Mouse (Mus musculus): ENCODE results near the gene Fgf12. TPM values are rescaled to one million over a fixed set of nuclear protein-coding genes. Genes with fewer than 3 reads are reported as not detected.

Fgf12 gene
- polyA plus RNA-seq, 1 experiment from 2014 or later, result 0.43 TPM

DNA sequence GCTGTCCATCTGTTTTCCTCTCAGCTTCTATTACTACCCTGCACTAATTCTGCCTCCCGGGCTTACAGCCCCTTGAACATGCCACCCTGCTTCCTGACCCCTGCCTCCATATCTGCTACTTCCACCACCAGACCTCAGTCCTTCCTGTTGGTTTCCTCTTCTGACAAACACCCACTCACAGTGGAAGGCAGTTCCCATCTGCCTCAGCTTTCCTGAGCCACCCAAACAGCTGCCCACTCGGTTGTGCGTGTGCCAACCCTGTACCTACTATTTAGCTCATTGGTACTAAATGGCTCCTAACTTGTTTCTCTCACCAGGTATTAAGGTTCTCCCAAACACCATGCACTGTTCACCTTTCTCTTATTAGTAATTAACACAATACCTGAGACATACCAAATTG is 71.2 kb downstream of the Fgf12 start:
- H3K27me3 ChIP-seq (ENCODE audit: low read depth, poor library complexity, severe bottlenecking), result no peaks in the 10 kb centered on the region
- WGBS, result 89% methylated on average over 3 of the region's 3 CpGs
- no peaks in the 10 kb centered on the region for H3K36me3 ChIP-seq
- H3K9me3 ChIP-seq (replicated peaks), result no peaks in the 10 kb centered on the region
- no peak overlapping the region for H3K4me3 ChIP-seq
- no peak overlapping the region for H3K27ac ChIP-seq
- no peak for DNase-seq (ENCODE audit: low spot score)
- H3K4me1 ChIP-seq, result no peaks in the 10 kb centered on the region

DNA sequence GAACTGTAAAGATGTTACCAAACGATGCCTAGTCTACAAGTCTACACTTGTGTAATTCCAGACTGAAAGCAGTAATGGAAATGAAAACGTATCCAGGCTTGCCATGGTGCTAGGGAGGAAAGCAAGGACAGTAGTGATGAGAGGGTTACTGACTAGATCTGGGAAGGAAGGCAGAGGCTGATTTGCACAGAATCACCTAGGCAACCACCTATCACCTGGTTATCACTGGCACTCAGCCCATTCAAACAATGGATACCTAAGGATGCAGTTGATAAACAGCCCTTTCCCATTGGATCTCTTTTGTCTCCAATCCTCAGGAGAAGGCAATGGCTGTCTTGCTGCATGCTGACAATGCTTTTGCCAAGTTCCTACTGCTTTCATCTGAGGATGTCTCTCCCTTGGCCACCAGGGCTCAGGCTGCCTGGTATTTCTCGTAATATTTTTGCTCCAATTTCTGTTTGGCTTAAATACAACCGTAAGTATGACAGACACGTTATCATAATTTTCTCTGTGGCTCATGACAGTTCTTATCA is 84.0 kb downstream of the Fgf12 start:
- Histone ChIP-seq H3K36me3 (no peaks in the 10 kb centered on the region), H3K27me3 (ENCODE audit: low read depth, poor library complexity, severe bottlenecking) (no peaks in the 10 kb centered on the region), H3K27ac (no peak overlapping the region), H3K9me3 (replicated peaks) (no peaks in the 10 kb centered on the region), H3K4me3 (no peak overlapping the region), H3K4me1 (no peaks in the 10 kb centered on the region)
- no peak for DNase-seq (ENCODE audit: low spot score)
- 88% methylated on average over 5 of the region's 5 CpGs for WGBS

DNA sequence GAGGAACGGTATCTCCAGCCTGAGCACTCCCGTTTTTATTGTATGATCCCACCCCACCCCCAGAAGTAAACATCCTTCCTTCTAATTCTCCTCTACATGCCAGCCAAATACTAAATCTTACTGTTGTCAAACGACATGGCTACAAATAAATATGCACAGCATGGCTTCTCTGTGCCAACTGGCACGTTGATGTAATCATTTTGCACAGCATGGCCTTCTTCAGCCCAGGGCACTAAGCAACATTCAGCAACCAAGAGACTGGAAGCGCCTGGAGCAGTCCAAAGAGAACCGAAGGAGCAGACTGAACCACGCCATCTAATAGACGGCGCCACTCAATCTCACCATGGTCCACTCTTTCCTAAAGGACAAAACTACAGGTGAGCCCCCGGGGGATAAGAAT is 100.2 kb downstream of the Fgf12 start:
- no peak overlapping the region for H3K27ac ChIP-seq
- H3K4me1 ChIP-seq, result 0 out of 2 replicates have a peak, but pooled peaks cover 2% of the 10 kb centered on the region
- H3K27me3 ChIP-seq (ENCODE audit: low read depth, poor library complexity, severe bottlenecking), result no peaks in the 10 kb centered on the region
- no peak for DNase-seq (ENCODE audit: low spot score)
- no peaks in the 10 kb centered on the region for H3K36me3 ChIP-seq
- H3K4me3 ChIP-seq, result no peak overlapping the region
- WGBS, result 92% methylated on average over 10 of the region's 10 CpGs
- H3K9me3 ChIP-seq (replicated peaks), result no peaks in the 10 kb centered on the region

DNA sequence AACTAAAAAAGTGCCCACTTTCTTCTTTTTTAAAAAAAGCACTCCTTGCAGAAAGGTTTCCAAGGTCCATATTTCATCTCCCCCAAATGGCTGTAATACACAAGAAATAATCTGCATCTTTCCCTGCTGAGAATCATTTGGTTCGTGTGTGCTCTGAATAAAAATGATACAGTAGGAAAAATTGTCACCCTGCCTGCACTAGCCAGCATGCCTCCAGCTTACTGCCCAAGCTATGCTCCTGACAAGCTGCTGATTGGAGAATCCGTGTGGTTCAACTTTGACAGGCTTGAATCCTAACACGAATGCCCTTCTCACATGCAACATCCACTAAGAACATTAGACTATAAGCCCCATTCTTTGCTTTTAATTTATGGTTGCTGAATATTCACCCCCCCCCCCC is 102.3 kb downstream of the Fgf12 start:
- DNase-seq (ENCODE audit: low spot score), result no peak
- no peaks in the 10 kb centered on the region for H3K36me3 ChIP-seq
- WGBS, result 83% methylated on average over 3 of the region's 3 CpGs
- H3K9me3 ChIP-seq (replicated peaks), result no peaks in the 10 kb centered on the region
- H3K4me1 ChIP-seq, result 0 out of 2 replicates have a peak, but pooled peaks cover 2% of the 10 kb centered on the region
- H3K27me3 ChIP-seq (ENCODE audit: low read depth, poor library complexity, severe bottlenecking), result no peaks in the 10 kb centered on the region
- no peak overlapping the region for H3K4me3 ChIP-seq
- no peak overlapping the region for H3K27ac ChIP-seq

DNA sequence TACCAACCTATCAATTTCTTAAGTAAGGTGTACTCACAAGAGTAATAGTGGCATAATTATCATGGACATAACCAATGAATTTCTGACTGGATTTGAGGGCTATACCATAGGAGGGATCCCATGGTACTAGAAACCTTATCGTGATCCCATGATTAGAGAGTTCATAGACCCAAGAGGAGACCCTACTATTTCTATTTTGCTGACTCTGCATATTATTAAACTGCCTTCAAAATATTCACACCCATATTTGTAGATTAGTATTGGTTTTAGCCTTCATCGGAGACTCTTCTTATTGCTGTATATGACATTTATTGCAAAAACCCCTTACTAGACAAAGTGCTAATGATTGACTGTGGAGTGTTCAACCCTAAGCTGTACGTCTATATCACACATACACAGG is 107.8 kb downstream of the Fgf12 start:
- Histone ChIP-seq H3K9me3 (replicated peaks) (no peaks in the 10 kb centered on the region), H3K27me3 (ENCODE audit: low read depth, poor library complexity, severe bottlenecking) (no peaks in the 10 kb centered on the region), H3K36me3 (no peaks in the 10 kb centered on the region), H3K27ac (no peak overlapping the region), H3K4me3 (no peak overlapping the region), H3K4me1 (0 out of 2 replicates have a peak, but pooled peaks cover 2% of the 10 kb centered on the region)
- 90% methylated on average over 3 of the region's 3 CpGs for WGBS
- DNase-seq (ENCODE audit: low spot score), result no peak

DNA sequence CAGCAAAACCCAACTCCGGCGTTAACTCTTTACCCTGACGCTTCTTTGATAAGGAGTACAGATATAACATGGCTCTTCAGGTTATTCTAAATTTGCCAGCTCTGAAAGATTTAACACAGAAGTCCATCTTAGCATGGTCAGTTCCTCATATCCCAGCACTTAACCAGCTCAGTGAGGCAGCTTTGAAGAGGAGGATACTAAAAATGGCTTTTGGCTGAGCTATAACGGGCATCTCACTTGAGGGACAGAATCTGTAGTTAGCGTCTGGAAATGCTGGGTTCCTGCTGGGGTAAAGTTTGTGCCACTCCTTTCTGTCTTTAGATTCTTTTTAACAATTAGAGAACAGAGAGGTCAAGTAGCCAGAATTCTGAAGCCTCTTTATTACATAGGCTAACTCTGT is 121.1 kb downstream of the Fgf12 start:
- WGBS, result 76% methylated on average over 5 of the region's 5 CpGs
- H3K4me1 ChIP-seq, result peaks cover 9% of the 10 kb centered on the region; the same call in 1 of the 2 replicates
- no peaks in the 10 kb centered on the region for H3K9me3 ChIP-seq (replicated peaks)
- no peak for DNase-seq (ENCODE audit: low spot score)
- H3K27ac ChIP-seq, result no peak overlapping the region
- no peaks in the 10 kb centered on the region for H3K27me3 ChIP-seq (ENCODE audit: low read depth, poor library complexity, severe bottlenecking)
- H3K4me3 ChIP-seq, result no peak overlapping the region
- H3K36me3 ChIP-seq, result no peaks in the 10 kb centered on the region

DNA sequence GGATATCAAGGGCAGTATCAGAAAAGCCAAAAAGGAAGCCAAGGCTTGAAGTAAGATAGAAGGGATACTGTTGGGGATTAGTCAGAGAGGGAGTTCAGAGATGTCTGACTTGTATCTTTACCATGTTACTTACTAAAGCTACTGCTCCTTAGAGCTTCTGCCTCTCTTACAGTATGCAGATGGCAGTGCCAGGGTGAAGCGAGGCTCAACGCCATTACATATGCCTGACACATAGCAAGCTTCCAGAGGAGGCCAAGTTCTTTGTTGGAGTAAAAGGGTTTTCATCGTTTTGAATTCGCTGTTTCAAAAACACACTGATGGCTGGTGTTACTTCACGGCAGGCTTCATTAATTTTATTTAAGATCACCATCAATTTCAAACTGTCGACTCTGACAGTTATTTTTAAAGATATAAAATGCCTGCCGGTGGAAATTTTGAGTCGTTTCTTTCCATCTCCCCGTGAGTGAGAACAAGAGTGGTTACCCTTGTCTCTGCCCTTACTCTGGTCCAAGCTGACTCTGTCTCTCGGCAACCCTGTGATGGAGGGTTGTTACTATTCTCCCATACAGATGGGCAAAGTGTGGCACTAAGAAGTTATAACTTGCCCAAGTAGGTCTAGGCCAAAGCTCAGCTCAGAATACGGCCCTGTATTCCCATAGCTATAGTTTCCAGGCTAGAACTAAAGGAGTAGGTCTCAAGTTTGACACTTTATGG is 121.9 kb downstream of the Fgf12 start:
- Histone ChIP-seq H3K27me3 (ENCODE audit: low read depth, poor library complexity, severe bottlenecking) (no peaks in the 10 kb centered on the region), H3K4me1 (peaks cover 9% of the 10 kb centered on the region; the same call in 1 of the 2 replicates), H3K9me3 (replicated peaks) (no peaks in the 10 kb centered on the region), H3K36me3 (no peaks in the 10 kb centered on the region), H3K27ac (no peak overlapping the region), H3K4me3 (no peak overlapping the region)
- WGBS, result 87% methylated on average over 11 of the region's 11 CpGs
- no peak for DNase-seq (ENCODE audit: low spot score)

DNA sequence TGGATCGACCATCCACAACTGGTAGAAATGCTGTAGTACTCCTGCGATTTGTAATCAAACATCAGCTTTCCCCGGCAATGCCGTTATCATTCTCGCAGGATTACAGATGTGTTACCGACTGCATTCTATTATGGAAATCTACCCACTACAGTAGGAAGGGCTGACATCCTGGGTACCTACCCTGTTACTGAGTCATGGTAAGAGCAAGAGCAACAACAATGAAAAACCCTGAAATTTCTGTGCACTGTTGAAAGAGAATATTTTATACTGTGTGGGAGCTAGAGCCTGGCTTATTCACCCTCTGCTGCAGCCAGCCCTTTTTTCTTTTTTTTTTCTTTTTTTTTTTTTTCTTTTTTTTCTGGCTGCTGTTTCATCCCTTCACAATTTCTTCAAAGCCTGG is 126.6 kb downstream of the Fgf12 start:
- 85% methylated on average over 6 of the region's 6 CpGs for WGBS
- no peaks in the 10 kb centered on the region for H3K27me3 ChIP-seq (ENCODE audit: low read depth, poor library complexity, severe bottlenecking)
- H3K27ac ChIP-seq, result no peak overlapping the region

DNA sequence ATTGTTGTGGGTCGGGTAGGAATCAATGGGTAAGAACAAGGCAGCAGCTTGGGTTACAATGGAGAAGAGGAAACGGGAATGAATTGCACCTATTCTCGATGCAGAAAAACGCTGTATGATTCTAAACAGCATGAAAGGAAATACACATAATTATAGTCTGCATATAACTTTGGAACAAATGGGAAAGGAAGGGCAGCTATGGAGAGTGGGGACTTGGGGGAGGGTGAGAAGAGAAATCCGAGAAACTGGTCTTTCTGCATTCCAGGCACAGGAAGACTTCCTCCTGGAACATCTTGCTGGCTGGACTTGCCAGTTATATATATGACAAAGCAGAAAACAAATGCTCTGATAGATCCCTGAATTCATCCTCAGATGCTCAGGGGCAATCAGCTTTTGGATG is 127.2 kb downstream of the Fgf12 start:
- no peaks in the 10 kb centered on the region for H3K36me3 ChIP-seq
- WGBS, result 68% methylated on average over 5 of the region's 5 CpGs
- H3K27ac ChIP-seq, result no peak overlapping the region
- no peaks in the 10 kb centered on the region for H3K27me3 ChIP-seq (ENCODE audit: low read depth, poor library complexity, severe bottlenecking)
- H3K4me1 ChIP-seq, result no peaks in the 10 kb centered on the region
- no peak overlapping the region for H3K4me3 ChIP-seq
- H3K9me3 ChIP-seq (replicated peaks), result no peaks in the 10 kb centered on the region
- no peak for DNase-seq (ENCODE audit: low spot score)

More for the DNA sequence above, 126.6 kb downstream of the Fgf12 start:
- Histone ChIP-seq H3K4me1 (no peaks in the 10 kb centered on the region), H3K36me3 (no peaks in the 10 kb centered on the region), H3K9me3 (replicated peaks) (no peaks in the 10 kb centered on the region), H3K4me3 (no peak overlapping the region)
- no peak for DNase-seq (ENCODE audit: low spot score)

DNA sequence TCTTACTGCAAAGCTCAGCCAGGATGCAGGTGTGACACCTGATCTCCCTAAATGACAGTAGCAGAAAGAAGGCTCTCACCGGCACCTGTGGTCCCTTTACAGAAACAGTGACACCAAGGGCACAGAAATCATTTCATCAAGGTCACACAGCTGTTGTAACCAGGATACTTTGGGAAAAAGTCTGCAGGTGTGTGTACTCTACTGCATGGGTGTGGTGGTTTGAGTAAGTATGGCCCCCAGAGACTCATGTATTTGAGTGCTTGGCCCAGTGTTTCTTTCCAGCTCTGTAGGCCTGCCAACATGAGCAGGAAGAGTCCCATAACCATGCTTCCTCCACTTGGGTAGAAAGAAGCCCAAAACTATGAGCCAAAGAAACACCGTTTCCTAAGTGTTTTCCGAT is 138.5 kb downstream of the Fgf12 start:
- no peak overlapping the region for H3K27ac ChIP-seq
- H3K36me3 ChIP-seq, result no peaks in the 10 kb centered on the region
- no peak overlapping the region for H3K4me3 ChIP-seq
- DNase-seq (ENCODE audit: low spot score), result no peak
- 86% methylated on average over 3 of the region's 3 CpGs for WGBS
- H3K27me3 ChIP-seq (ENCODE audit: low read depth, poor library complexity, severe bottlenecking), result no peaks in the 10 kb centered on the region
- H3K9me3 ChIP-seq (replicated peaks), result no peaks in the 10 kb centered on the region
- peaks cover 24% of the 10 kb centered on the region for H3K4me1 ChIP-seq

DNA sequence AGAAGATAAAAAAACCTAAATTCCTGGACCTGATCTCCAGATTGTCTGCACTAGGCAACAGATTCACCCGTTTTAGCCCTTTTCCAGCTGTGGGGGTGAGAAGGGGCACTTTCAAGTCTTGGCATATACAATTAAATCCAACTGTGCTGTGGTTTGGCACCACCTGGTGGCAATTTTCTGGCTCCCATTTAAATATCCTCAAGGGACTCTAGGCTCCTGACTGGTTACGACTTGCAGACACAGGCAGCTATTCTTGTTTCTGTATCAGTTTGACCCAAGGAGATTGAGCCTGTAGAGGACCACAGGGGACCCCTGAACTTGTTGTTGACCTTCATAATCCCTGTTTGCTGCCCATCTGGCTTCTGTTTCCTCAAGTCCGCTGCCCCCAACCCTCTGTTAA is 141.9 kb downstream of the Fgf12 start:
- 9% methylated on average over 3 of the region's 3 CpGs for WGBS
- H3K4me3 ChIP-seq, result no peak overlapping the region
- DNase-seq (ENCODE audit: low spot score), result peak; percentile 78

DNA sequence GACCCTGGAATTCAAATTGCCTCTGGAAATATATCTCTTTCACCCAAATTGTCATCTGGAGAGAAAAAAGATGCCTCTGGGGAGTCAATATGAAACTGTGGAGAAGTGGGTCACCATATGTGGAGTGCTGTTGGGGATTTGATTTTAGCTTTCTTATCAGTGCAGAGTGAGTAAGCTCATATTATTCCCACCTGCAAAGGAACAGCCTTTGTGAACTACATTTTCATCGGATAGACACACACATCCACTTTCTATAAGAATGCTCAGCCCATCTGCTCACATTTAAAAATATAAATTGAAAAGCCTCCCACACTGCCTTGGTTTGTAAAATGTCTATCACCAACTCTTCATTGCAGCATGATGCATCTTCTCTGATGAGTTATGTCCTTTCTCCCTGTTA is 149.7 kb downstream of the Fgf12 start:
- Histone ChIP-seq H3K27me3 (ENCODE audit: low read depth, poor library complexity, severe bottlenecking) (0 out of 2 replicates have a peak, but pooled peaks cover 1% of the 10 kb centered on the region), H3K9me3 (replicated peaks) (no peaks in the 10 kb centered on the region), H3K36me3 (no peaks in the 10 kb centered on the region), H3K4me3 (no peak overlapping the region), H3K4me1 (no peaks in the 10 kb centered on the region), H3K27ac (no peak overlapping the region)
- 88% methylated on average over 1 of the region's 1 CpGs for whole genome bisulfite sequencing
- DNase-seq (ENCODE audit: low spot score), result no peak

More for the DNA sequence above, 141.9 kb downstream of the Fgf12 start:
- no peaks in the 10 kb centered on the region for H3K36me3 ChIP-seq
- H3K27ac ChIP-seq, result no peak overlapping the region
- 0 out of 2 replicates have a peak, but pooled peaks cover 6% of the 10 kb centered on the region for H3K27me3 ChIP-seq (ENCODE audit: low read depth, poor library complexity, severe bottlenecking)
- H3K9me3 ChIP-seq (replicated peaks), result no peaks in the 10 kb centered on the region
- H3K4me1 ChIP-seq, result peaks cover 24% of the 10 kb centered on the region

DNA sequence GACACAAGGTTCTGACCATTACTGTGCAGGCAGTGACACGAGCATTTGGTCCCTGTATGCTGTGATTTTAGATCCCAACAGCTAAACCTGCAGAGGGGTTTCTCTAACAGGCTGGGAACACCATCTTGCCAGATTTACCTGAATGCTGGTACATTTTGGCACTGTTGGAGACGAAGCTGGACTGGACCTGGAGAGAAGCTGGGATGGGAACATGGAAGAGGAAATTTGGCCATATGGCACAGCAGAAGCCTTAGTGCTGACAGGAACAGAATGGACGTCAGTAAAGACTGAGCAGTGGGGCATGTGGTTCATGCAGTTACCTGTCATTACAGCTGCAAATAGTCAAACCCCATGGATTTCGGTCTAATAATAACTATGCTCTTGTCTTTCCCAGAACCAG is 151.1 kb downstream of the Fgf12 start:
- WGBS, result 80% methylated on average over 4 of the region's 4 CpGs
- Histone ChIP-seq H3K27ac (no peak overlapping the region), H3K4me1 (no peaks in the 10 kb centered on the region), H3K27me3 (ENCODE audit: low read depth, poor library complexity, severe bottlenecking) (no peaks in the 10 kb centered on the region), H3K9me3 (replicated peaks) (no peaks in the 10 kb centered on the region), H3K4me3 (no peak overlapping the region), H3K36me3 (no peaks in the 10 kb centered on the region)
- DNase-seq (ENCODE audit: low spot score), result no peak
